Mouse (Mus musculus): ENCODE results near the gene Pak4. TPM values are rescaled to one million over a fixed set of nuclear protein-coding genes. Genes with fewer than 3 reads are reported as not detected.
"Not testable (repeated sequence)": the region's sequence is repeated elsewhere in the genome, so short reads cannot be mapped to it uniquely, and the experiment has no call there.

The Pak4 gene
- polyA plus RNA-seq, 1 experiment from 2014 or later: 20.2 TPM

DNA sequence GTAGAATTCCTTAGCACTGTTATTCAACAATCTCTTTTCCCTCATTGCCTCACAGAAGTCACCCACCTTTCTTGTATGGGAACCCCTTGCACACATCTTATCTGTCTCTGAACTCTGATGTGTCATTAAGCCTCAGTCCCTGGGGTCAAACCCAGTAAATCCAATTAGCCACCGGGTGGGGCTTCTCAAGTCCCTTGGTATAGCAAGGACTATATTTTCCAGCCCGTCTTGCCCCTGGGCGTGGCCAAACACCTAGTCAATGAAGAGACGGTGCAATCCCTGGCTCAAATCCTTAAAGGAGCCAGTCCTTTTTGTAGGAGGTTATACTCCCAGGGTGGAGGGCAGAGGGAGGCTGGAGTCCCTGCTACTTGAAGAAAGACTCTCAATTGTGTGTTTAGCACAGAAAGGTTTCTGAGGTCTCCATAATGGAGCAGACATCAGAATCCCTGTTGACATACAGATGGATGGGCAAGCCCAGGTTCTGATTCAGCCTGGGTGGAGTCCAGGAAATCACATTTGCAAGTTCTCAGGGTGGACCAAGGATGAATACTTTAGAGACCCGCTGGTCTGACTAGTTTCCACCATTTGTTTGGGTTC lies 41.9 kb downstream of the Pak4 start:
- Histone ChIP-seq H3K9me3 (no peaks in the 10 kb centered on the region), H3K9ac (no peak overlapping the region), H3K36me3 (peaks cover 14% of the 10 kb centered on the region; the same call in 1 of the 2 replicates), H3K4me2 (no peak overlapping the region), H3K4me1 (replicated peaks) (no peaks in the 10 kb centered on the region), H3K4me3 (no peak overlapping the region), H3K27ac (replicated peaks) (no peak overlapping the region), H3K27me3 (no peaks in the 10 kb centered on the region)
- ATAC-seq (ENCODE audit: low FRiP score, low read depth): no peak
- WGBS: 32% methylated on average over 5 of the region's 5 CpGs

DNA sequence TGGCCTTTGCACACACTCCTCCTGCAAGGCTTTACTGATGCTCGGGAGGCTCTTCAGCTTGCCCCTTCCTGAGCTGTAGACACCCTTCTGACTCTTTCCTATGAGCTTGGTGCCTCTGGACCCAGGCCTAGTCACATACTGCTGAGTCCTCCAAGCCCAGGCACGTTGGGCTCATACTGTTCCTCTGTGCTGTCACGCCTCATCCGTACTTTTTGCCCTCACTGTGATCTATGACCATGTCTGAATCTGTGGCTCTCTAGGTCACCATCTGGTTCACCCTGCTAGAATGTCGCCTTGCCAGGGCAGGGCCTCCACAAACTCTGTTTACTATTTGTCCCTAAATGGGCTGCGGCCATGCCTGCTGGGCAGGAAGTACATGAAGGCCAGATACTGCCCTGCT lies 44.9 kb downstream of the Pak4 start:
- no peak for ATAC-seq (ENCODE audit: low FRiP score, low read depth)
- no peak overlapping the region for H3K4me3 ChIP-seq
- no peaks in the 10 kb centered on the region for H3K9me3 ChIP-seq
- H3K4me1 ChIP-seq (replicated peaks): no peaks in the 10 kb centered on the region
- H3K4me2 ChIP-seq: no peak overlapping the region
- no peaks in the 10 kb centered on the region for H3K36me3 ChIP-seq
- no peak overlapping the region for H3K27ac ChIP-seq (replicated peaks)
- no peaks in the 10 kb centered on the region for H3K27me3 ChIP-seq
- 91% methylated on average over 6 of the region's 6 CpGs for WGBS
- no peak overlapping the region for H3K9ac ChIP-seq

DNA sequence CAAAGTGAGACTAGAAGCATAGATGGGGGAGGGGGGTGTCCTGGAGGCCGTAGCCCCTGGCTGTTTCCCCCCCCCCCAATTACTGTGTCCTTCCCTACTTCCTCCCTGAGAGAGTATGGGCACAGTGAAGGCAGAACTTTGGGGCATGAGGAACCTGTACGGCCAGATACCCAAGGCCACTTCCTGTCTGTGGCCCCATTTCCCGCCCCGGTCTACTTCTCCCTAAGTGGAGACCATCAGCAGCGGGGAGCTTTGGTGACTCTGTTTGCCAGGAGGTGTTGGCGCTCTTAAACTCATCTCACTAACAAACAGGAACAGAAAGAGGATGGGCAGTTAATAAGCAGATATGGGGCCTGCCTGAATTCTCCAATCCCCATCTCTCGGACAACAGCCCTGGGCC lies 50.4 kb downstream of the Pak4 start:
- ATAC-seq (ENCODE audit: low FRiP score, low read depth): no peak
- 70% methylated on average over 7 of the region's 7 CpGs for WGBS

DNA sequence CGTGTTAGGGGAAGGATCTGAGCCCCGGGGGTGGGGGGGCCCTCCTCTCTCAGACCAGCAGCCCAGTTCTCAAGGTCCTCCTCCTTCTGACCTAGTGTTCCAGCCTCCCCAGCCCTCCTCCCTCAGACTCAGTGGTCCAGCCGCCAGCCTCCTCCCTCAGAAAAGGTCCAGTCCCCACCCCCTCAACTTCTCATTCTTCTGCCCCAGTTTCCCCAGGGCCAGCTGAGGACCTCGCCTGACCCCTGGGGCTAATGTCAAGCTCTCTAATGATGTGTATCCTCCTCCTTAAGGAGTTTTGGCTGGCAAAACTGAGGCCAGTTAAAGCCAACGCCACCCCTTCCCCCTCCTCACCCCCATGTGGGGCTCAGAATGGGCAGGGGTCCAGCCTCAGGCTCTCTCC lies 50.8 kb downstream of the Pak4 start, which contains the start of gene Nccrp1:
TSS of gene Nccrp1 (minus strand) at position 101 of the 400 bp plus-strand sequence.
- peaks cover 35% of the 10 kb centered on the region for H3K27me3 ChIP-seq
- no peak within 1 kb of the TSS for H3K27ac ChIP-seq (replicated peaks)
- 6% methylated on average over 5 of the region's 5 CpGs for WGBS
- H3K9ac ChIP-seq: peak within 1 kb of the TSS; percentile 34
- peaks cover 23% of the 10 kb centered on the region for H3K4me1 ChIP-seq (replicated peaks)
- no peaks in the 10 kb centered on the region for H3K9me3 ChIP-seq
- no peak for ATAC-seq (ENCODE audit: low FRiP score, low read depth)
- no peaks in the 10 kb centered on the region for H3K36me3 ChIP-seq
- peak within 1 kb of the TSS; percentile 34 for H3K4me3 ChIP-seq
- peak within 1 kb of the TSS; percentile 64 for H3K4me2 ChIP-seq

More for the DNA sequence above, 50.4 kb downstream of the Pak4 start:
- no peak overlapping the region for H3K4me2 ChIP-seq
- no peaks in the 10 kb centered on the region for H3K9me3 ChIP-seq
- no peak overlapping the region for H3K27ac ChIP-seq (replicated peaks)
- peaks cover 23% of the 10 kb centered on the region for H3K4me1 ChIP-seq (replicated peaks)
- no peaks in the 10 kb centered on the region for H3K36me3 ChIP-seq
- peaks cover 35% of the 10 kb centered on the region for H3K27me3 ChIP-seq
- H3K4me3 ChIP-seq: no peak overlapping the region
- no peak overlapping the region for H3K9ac ChIP-seq

DNA sequence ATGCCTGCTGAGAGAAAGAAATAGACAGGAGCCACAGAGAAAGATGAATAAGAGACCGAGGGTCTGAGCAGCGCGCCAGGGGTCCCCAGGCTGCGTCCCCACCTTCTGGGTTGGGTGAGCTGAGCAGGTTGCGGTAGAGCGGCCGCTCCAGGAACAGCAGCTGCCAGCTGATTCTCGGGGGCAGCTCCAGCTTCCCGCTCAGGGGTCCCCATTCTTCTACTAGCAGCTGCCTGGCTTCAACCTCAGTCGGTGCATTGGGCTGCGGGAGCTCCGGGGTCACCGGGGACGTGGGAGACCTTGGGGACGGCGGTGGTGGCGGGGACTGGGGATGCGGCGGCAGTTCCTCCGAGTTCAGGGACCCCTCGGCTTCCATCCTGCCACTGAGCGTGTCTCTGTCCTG lies 51.3 kb downstream of the Pak4 start:
- H3K27me3 ChIP-seq: peaks cover 35% of the 10 kb centered on the region
- ATAC-seq (ENCODE audit: low FRiP score, low read depth): no peak
- no peaks in the 10 kb centered on the region for H3K36me3 ChIP-seq
- H3K4me3 ChIP-seq: peak overlapping the region; percentile 34
- H3K9ac ChIP-seq: peak overlapping the region; percentile 34
- H3K4me2 ChIP-seq: peak overlapping the region; percentile 64
- H3K4me1 ChIP-seq (replicated peaks): peaks cover 23% of the 10 kb centered on the region
- H3K27ac ChIP-seq (replicated peaks): no peak overlapping the region
- 1% methylated on average over 22 of the region's 22 CpGs for WGBS
- no peaks in the 10 kb centered on the region for H3K9me3 ChIP-seq

DNA sequence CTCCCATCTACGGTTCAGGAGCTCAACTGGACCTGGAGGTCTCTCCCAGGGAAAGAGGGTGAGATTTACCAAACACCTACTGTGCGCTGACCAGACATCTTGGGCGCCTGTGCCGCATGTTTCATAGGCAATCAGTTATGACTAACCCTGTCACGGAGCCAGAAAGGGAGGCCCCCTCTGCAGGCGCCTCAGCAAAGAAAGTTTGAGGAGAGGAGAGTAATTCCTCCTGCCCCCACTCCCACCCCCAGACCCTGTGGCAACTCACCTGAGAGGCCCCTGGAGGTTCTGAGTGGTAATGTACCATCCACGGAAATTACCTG lies 52.1 kb downstream of the Pak4 start:
- H3K4me1 ChIP-seq (replicated peaks): peaks cover 23% of the 10 kb centered on the region
- no peaks in the 10 kb centered on the region for H3K36me3 ChIP-seq
- no peak overlapping the region for H3K27ac ChIP-seq (replicated peaks)
- no peak overlapping the region for H3K9ac ChIP-seq
- peak; percentile 24; the same call in 1 of the 2 replicates for ATAC-seq (ENCODE audit: low FRiP score, low read depth)
- H3K4me3 ChIP-seq: no peak overlapping the region
- WGBS: 44% methylated on average over 7 of the region's 7 CpGs
- H3K4me2 ChIP-seq: no peak overlapping the region
- H3K9me3 ChIP-seq: no peaks in the 10 kb centered on the region
- H3K27me3 ChIP-seq: peaks cover 35% of the 10 kb centered on the region

DNA sequence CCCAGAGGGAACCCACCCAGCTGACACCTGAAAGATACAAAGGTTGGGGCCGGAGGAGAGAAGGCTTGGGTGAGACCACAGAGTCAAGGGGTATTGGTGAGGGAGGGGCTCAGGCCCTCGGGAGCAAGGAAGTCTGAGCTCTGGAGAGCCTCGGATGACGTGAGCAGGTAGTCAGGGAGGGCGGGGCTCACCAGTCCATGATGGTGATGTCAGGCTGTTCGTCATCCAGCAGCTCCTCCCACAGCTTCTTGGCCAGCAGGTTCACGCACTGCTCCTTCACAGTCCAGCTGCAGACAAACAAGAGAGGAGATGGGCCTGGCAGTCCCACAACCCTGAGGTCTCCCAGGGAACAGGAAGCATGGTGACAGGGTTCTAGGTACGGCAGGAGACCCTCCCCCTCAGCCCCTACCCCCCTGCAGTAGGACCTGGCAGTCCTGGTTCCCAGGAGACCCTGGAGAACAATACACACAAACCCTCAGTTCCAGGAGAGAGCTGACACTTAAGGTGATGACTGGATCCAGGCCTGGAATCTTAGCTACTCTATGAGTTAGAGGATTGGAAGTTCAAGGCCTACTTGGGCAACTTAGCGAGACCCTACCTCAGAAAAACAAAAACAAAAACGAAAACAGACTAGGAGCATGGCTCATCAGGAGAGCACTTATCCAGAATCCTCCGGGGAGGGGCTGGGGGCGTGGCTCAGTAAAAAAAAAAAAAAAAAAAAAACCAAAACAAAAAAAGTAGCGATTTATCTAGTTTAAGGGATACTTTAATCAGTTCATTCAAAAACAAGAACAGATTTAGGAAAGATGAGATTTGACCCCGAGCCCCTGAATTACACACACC lies 52.7 kb downstream of the Pak4 start:
- peak; percentile 29; the same call in 1 of the 2 replicates for ATAC-seq (ENCODE audit: low FRiP score, low read depth)
- Histone ChIP-seq H3K27me3 (peaks cover 35% of the 10 kb centered on the region), H3K9ac (no peak overlapping the region), H3K4me3 (no peak overlapping the region), H3K27ac (replicated peaks) (no peak overlapping the region), H3K4me2 (no peak overlapping the region), H3K9me3 (no peaks in the 10 kb centered on the region), H3K36me3 (no peaks in the 10 kb centered on the region), H3K4me1 (replicated peaks) (peaks cover 23% of the 10 kb centered on the region)
- 27% methylated on average over 14 of the region's 14 CpGs for WGBS

DNA sequence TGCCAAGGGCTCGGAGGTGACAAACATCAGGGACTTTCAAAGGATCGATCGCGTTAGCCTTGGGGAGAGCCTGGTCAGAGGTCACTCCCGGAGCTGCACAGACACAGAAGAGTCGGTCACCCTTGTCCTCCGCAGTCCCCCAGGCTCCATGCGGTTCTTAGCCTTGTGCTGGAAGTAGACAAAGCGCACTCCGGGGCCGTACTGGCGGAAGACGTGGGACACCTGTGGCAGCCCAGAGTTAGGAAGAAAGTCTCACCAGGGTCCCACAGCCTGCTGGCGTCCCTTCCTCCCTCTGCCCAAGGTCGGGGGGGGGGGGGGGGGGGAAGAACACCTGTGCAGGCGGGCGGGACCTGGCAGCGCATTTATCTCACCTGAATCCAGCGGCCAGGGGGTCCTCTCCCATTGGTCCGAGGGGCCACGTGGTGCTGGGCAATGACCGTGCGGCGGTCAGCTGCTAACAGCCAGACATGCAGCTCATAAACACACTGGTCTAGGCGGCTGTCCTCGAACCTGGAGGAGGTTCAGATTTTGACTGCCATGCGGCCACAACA lies 53.9 kb downstream of the Pak4 start:
- 0 out of 2 replicates have a peak, but pooled peaks have one; percentile 3 for ATAC-seq (ENCODE audit: low FRiP score, low read depth)
- WGBS: 2% methylated on average over 26 of the region's 27 CpGs
- peak overlapping the region; percentile 26 for H3K4me3 ChIP-seq

DNA sequence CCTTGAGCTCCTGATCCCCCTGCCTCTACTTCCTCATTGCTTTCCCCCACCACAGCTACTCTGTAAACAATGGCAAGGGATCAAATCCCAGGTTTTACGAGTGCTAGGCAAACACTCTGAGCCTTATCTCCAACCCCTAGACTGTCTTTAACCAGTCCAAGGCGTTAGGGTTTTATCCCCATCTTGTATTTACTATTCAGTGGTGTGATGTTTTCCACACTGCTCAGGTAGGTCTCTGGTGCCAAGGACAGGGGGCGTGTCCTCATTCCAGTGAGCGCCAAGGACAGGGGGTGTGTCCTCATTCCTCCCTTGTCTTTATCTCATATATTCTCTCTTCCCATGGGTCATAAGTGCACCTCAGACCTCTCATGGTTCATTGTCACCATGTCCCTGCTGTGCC lies 57.5 kb downstream of the Pak4 start, which contains the start of gene Sycn:
TSS of gene Sycn (plus strand) at position 360 of the 400 bp plus-strand sequence.
- 85% methylated on average over 4 of the region's 4 CpGs for WGBS
- no peak for ATAC-seq (ENCODE audit: low FRiP score, low read depth)

More for the DNA sequence above, 53.9 kb downstream of the Pak4 start:
- Histone ChIP-seq H3K4me1 (replicated peaks) (peaks cover 23% of the 10 kb centered on the region), H3K36me3 (no peaks in the 10 kb centered on the region), H3K27ac (replicated peaks) (no peak overlapping the region), H3K9ac (no peak overlapping the region), H3K27me3 (peaks cover 35% of the 10 kb centered on the region), H3K4me2 (peak overlapping the region; percentile 53), H3K9me3 (no peaks in the 10 kb centered on the region)

DNA sequence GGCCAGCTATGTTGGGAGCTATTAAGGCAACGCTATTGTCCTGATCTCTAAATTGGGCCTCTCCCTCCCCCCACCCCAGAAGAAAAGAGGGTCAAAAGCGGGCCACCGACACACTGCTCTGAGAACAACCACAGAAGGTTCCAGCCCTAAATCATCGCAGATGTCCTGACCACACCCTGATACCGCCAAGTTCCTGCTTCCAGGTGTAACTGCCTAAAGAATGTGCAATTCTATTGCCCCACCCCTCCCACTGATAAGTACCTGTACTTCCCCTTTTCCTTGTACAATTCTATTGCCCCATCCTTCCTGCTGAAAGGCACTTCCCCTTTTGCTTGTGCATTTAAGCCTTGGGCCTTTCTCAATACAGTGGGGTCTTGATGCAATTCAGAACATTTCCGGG lies 59.1 kb downstream of the Pak4 start:
- H3K36me3 ChIP-seq; H3K4me2 ChIP-seq; H3K27me3 ChIP-seq; H3K4me1 ChIP-seq (replicated peaks); H3K4me3 ChIP-seq; H3K9ac ChIP-seq; H3K9me3 ChIP-seq; H3K27ac ChIP-seq (replicated peaks); ATAC-seq (ENCODE audit: low FRiP score, low read depth): not testable (repeated sequence)
- 93% methylated on average over 6 of the region's 6 CpGs for WGBS

More for the DNA sequence above, 57.5 kb downstream of the Pak4 start, which contains the start of gene Sycn:
- Histone ChIP-seq H3K27me3 (peaks cover 15% of the 10 kb centered on the region), H3K9me3 (no peaks in the 10 kb centered on the region), H3K36me3 (no peaks in the 10 kb centered on the region), H3K4me1 (replicated peaks) (peaks cover 8% of the 10 kb centered on the region), H3K9ac (no peak within 1 kb of the TSS), H3K27ac (replicated peaks) (no peak within 1 kb of the TSS), H3K4me2 (no peak within 1 kb of the TSS), H3K4me3 (no peak within 1 kb of the TSS)

DNA sequence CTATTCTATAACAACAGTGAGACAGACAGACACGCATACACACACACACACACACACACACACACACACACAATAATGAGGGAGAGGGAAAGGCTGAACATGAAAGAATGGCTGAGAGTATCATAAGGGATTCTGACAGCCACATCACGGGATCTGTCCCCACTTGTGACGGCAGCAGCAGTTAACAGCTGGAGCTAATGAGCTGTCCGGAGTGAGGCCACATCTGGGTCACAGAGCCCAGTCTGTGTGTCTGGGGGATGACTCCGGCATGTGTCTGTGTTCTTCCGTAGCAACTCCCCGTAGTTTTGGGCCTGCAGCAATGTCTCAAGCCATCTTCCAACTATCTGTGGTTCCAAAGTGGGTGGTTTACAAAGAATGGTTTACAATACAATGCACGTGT lies 66.0 kb downstream of the Pak4 start:
- H3K36me3 ChIP-seq: no peaks in the 10 kb centered on the region
- no peak overlapping the region for H3K27ac ChIP-seq (replicated peaks)
- H3K4me1 ChIP-seq (replicated peaks): no peaks in the 10 kb centered on the region
- H3K9me3 ChIP-seq: no peaks in the 10 kb centered on the region
- H3K9ac ChIP-seq: no peak overlapping the region
- H3K27me3 ChIP-seq: no peaks in the 10 kb centered on the region
- no peak overlapping the region for H3K4me3 ChIP-seq
- no peak for ATAC-seq (ENCODE audit: low FRiP score, low read depth)
- 79% methylated on average over 8 of the region's 8 CpGs for WGBS
- H3K4me2 ChIP-seq: no peak overlapping the region
